Mouse (Mus musculus) lung, embryonic 16.5 days (tissue): ENCODE data around the gene Kmt2c. TPM values are rescaled to one million over a fixed set of nuclear protein-coding genes. Genes with fewer than 3 reads are reported as not detected.

Experiments used
- ATAC-seq: fragments of 200-750 bp; cut with Nextera tagmentation; 2 replicates; pipeline ENCODE4 v1.8.0; 2017; ENCODE audit warnings: low read depth, mild to moderate bottlenecking, moderate library complexity
- H3K27ac ChIP-seq: fragments of 300-500 bp; sonication (generic); 2 replicates; pipeline ENCODE4 v1.5.1; 2014; ENCODE audit warnings: mild to moderate bottlenecking, control low read depth, low read length
- H3K27me3 ChIP-seq: fragments of 300-500 bp; sonication (generic); 2 replicates; pipeline ENCODE4 v1.6.1; 2014; ENCODE audit warnings: low read depth, low read length, mixed read lengths; ENCODE audit not compliant: control insufficient read depth, insufficient read depth
- H3K36me3 ChIP-seq: fragments of 300-500 bp; sonication (generic); 2 replicates; pipeline ENCODE4 v1.6.1; 2014; ENCODE audit warnings: low read length; ENCODE audit not compliant: control insufficient read depth, insufficient read depth
- H3K4me1 ChIP-seq: fragments of 300-500 bp; sonication (generic); replicated peaks from 2 replicates; pipeline ENCODE4 v1.6.1; 2014; ENCODE audit warnings: low read length, mixed read lengths; ENCODE audit not compliant: control insufficient read depth, insufficient read depth
- H3K4me2 ChIP-seq: fragments of 300-500 bp; sonication (generic); 2 replicates; pipeline ENCODE4 v1.6.1; 2014; ENCODE audit warnings: low read depth, low read length, control low read depth
- H3K4me3 ChIP-seq: fragments of 300-500 bp; sonication (generic); 2 replicates; pipeline ENCODE4 v1.5.1; 2014; ENCODE audit warnings: mild to moderate bottlenecking, low read length, control low read depth
- H3K9ac ChIP-seq: fragments of 300-500 bp; sonication (generic); 2 replicates; pipeline ENCODE4 v1.6.1; 2014; ENCODE audit warnings: low read length, control low read depth
- H3K9me3 ChIP-seq: fragments of 300-500 bp; sonication (generic); 2 replicates; pipeline ENCODE4 v1.6.1; 2016; ENCODE audit warnings: low read length; ENCODE audit not compliant: control insufficient read depth
- WGBS: fragments of 180-500 bp; shearing (Covaris S2); extraction: QIAGEN DNeasy Blood & Tissue Kit; methylation state at CpG from one replicate; pipeline ENCODE4 v1.1.7; 2014; 5-methylcytosine and 5-hydroxymethylcytosine counted together
- polyA plus RNA-seq: library from polyadenylated mRNA; unstranded; fragments of >200 nt; fragmentation: Nextera tagmentation; extraction: Ambion mirVana; gene quantifications from 2 replicates; pipeline ENCODE4 v1.2.1, GENCODE M21; 2015

Gene Kmt2c
- polyA plus RNA-seq, 1 experiment from 2014 or later = 10.2 TPM

GRCm38 (mm10) chr5:25353509-25353908 is 145.1 kb downstream of the Kmt2c start:
- WGBS = 83% methylated on average over 2 of the region's 2 CpGs
- Histone ChIP-seq H3K27me3 (no peaks in the 10 kb centered on the region), H3K4me2 (no peak overlapping the region), H3K4me3 (no peak overlapping the region), H3K4me1 (no peaks in the 10 kb centered on the region), H3K9ac (no peak overlapping the region), H3K27ac (no peak overlapping the region), H3K9me3 (no peaks in the 10 kb centered on the region), H3K36me3 (peaks cover 4% of the 10 kb centered on the region; the same call in 1 of the 2 replicates)
- ATAC-seq = no peak

DNA sequence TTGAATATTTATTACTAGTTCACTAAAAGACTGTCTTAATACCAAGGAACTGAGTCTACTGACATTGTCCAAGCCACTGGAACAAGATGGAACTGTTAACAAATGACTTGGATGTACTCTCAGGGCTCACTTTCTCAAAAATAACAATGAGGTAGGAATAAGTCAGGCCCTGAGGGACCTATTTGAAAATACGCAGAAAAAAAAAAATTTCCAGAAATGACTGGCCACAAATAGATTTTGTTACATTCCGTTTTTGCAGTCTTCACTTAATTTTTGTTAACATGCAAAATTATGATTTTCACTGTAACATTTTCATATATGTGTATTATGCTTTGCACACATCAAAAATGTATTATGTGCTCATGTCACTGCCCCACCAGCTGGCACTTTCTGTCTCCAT is 167.3 kb downstream of the Kmt2c start:
- Histone ChIP-seq H3K27me3 (no peaks in the 10 kb centered on the region), H3K36me3 (0 out of 2 replicates have a peak, but pooled peaks cover 2% of the 10 kb centered on the region), H3K4me1 (no peaks in the 10 kb centered on the region), H3K9ac (no peak overlapping the region), H3K4me3 (no peak overlapping the region), H3K4me2 (no peak overlapping the region), H3K27ac (no peak overlapping the region), H3K9me3 (no peaks in the 10 kb centered on the region)
- ATAC-seq = no peak
- WGBS = 89% methylated on average over 2 of the region's 2 CpGs

DNA sequence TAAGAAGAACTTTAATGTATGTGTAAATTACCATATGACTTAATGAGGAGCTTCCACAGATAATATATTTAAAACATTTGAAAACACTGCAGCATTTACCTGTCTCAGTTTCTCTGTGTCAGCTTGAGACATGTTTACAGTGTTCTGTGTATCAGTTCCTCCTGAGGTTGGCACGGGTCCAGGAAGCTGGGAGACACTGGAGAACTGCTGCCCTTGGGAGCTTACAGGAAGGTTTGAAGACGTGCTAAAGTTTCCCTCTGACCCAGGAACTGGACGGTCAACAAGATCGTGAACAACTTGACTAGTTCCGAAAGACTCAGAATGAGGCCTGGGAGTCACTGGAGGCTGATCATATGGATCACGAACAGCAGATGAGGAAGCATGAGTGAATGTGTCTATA is 184.7 kb downstream of the Kmt2c start:
- ATAC-seq = no peak
- H3K4me2 ChIP-seq = no peak overlapping the region
- H3K9me3 ChIP-seq = no peaks in the 10 kb centered on the region
- H3K9ac ChIP-seq = no peak overlapping the region
- WGBS = 75% methylated on average over 6 of the region's 6 CpGs
- no peaks in the 10 kb centered on the region for H3K4me1 ChIP-seq
- no peak overlapping the region for H3K4me3 ChIP-seq
- peaks cover 38% of the 10 kb centered on the region for H3K36me3 ChIP-seq
- H3K27me3 ChIP-seq = no peaks in the 10 kb centered on the region
- H3K27ac ChIP-seq = no peak overlapping the region

DNA sequence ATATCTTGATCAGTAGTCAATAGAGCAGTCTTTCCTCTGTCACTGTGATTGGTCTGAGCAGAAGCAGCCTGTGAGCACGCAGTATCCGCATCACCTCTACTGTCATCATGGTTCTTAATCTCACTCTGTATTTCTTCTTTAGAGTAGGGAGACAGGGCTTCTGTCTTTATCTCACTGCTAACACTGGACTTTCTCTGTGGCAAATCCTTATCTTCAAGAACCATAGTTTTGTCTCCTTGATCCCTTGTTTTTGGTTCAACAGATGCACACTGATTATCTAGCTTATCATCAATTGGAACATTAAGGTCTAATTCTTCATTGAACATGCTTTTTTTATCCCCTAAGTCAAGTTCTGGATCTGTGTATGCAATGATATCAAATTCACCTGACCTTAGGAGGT is 188.4 kb downstream of the Kmt2c start:
- Histone ChIP-seq H3K27ac (no peak overlapping the region), H3K4me2 (no peak overlapping the region), H3K9me3 (no peaks in the 10 kb centered on the region), H3K27me3 (no peaks in the 10 kb centered on the region), H3K4me3 (no peak overlapping the region), H3K36me3 (peaks cover 34% of the 10 kb centered on the region), H3K4me1 (no peaks in the 10 kb centered on the region), H3K9ac (no peak overlapping the region)
- ATAC-seq = no peak
- 100% methylated on average over 2 of the region's 2 CpGs for WGBS

GRCm38 (mm10) chr5:25296830-25297229 is 201.8 kb downstream of the Kmt2c start:
- no peak for ATAC-seq
- H3K27ac ChIP-seq = no peak overlapping the region
- H3K36me3 ChIP-seq = peaks cover 14% of the 10 kb centered on the region
- no peaks in the 10 kb centered on the region for H3K27me3 ChIP-seq
- no peak overlapping the region for H3K9ac ChIP-seq
- 66% methylated on average over 3 of the region's 3 CpGs for WGBS
- no peaks in the 10 kb centered on the region for H3K4me1 ChIP-seq
- H3K4me3 ChIP-seq = no peak overlapping the region
- H3K9me3 ChIP-seq = no peaks in the 10 kb centered on the region
- H3K4me2 ChIP-seq = no peak overlapping the region

GRCm38 (mm10) chr5:25283988-25284387 is 214.6 kb downstream of the Kmt2c start:
- 95% methylated on average over 13 of the region's 13 CpGs for WGBS
- Histone ChIP-seq H3K4me2 (no peak overlapping the region), H3K27me3 (no peaks in the 10 kb centered on the region), H3K4me1 (no peaks in the 10 kb centered on the region), H3K9me3 (no peaks in the 10 kb centered on the region), H3K9ac (no peak overlapping the region), H3K4me3 (no peak overlapping the region), H3K36me3 (peaks cover 23% of the 10 kb centered on the region), H3K27ac (no peak overlapping the region)
- no peak for ATAC-seq

DNA sequence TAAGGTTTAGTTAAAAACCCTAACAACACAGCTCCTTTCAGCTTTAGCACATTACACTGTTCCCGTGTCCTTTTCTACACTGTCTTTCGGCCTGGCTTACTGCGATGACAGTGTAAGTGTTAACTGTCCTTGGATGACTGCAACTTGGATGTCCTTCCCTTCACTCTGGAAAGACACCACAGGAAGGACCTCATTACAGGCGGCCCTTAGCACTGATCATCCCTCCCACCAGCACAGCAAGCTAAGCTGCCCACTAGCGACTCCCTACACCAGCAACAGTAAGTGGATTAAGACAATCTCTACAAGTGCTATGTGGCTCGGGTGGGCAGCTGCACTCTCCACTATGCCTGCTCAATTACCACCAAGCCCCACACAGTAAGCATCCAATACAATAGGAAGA is 222.2 kb downstream of the Kmt2c start:
- Histone ChIP-seq H3K4me3 (no peak overlapping the region), H3K36me3 (peaks cover 28% of the 10 kb centered on the region), H3K4me1 (no peaks in the 10 kb centered on the region), H3K27me3 (no peaks in the 10 kb centered on the region), H3K27ac (no peak overlapping the region), H3K9ac (no peak overlapping the region), H3K4me2 (no peak overlapping the region), H3K9me3 (no peaks in the 10 kb centered on the region)
- 80% methylated on average over 6 of the region's 6 CpGs for WGBS
- no peak for ATAC-seq

DNA sequence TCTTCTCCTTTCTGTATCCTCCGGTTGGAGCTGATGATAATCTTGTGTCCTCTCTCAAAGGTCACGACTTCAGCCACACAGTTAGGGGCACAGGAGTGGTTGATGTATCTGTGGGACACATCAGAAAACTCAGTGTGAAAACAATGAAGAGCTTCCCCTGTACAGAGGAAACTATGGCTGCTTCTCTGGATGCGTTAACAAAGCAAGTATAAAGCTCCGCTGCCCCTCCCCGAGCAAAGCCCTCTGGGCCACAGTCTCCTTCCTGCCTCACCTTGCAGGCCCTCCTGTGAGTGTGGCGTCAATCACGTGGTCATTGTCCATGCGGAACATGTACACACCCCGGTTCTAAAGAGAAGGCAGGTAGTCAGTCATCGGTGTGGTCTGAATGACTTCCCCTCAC is 223.0 kb downstream of the Kmt2c start:
- Histone ChIP-seq H3K4me2 (no peak overlapping the region), H3K9me3 (no peaks in the 10 kb centered on the region), H3K4me1 (no peaks in the 10 kb centered on the region), H3K27me3 (no peaks in the 10 kb centered on the region), H3K4me3 (no peak overlapping the region), H3K9ac (no peak overlapping the region), H3K27ac (no peak overlapping the region), H3K36me3 (peaks cover 23% of the 10 kb centered on the region)
- no peak for ATAC-seq
- WGBS = 84% methylated on average over 10 of the region's 10 CpGs

DNA sequence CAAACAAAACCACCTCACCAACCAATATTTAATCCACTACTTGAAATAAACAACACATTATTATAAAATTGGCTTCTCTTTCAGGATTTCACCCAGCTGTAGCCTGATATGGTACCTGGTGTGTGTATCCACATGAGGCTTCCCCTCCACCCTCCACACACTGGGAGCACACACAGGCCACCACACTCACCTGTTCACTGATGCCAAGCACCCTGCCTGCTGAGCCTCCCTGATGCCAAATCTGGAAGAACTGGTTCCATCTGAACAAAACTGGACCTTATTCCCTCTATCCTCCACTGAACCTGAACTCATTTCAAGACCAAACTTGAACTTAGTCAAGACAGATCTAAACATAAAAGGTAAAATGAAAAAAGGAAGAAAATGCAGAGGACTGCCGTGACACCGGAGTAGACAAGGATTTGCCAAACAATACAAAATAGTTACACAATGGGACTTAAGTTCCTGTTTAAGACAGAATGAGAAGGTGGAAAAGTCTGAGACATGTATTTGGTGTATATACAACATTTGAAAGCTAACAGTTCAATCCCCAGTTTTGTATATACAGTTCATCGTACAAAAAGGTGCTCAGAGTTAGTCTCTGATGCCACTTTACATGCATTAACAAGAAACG is 230.2 kb downstream of the Kmt2c start:
- no peaks in the 10 kb centered on the region for H3K4me1 ChIP-seq
- no peak overlapping the region for H3K4me2 ChIP-seq
- 88% methylated on average over 4 of the region's 4 CpGs for WGBS
- H3K9me3 ChIP-seq = no peaks in the 10 kb centered on the region
- H3K27me3 ChIP-seq = no peaks in the 10 kb centered on the region
- H3K27ac ChIP-seq = no peak overlapping the region
- no peak for ATAC-seq
- peaks cover 11% of the 10 kb centered on the region for H3K36me3 ChIP-seq
- no peak overlapping the region for H3K9ac ChIP-seq
- no peak overlapping the region for H3K4me3 ChIP-seq

DNA sequence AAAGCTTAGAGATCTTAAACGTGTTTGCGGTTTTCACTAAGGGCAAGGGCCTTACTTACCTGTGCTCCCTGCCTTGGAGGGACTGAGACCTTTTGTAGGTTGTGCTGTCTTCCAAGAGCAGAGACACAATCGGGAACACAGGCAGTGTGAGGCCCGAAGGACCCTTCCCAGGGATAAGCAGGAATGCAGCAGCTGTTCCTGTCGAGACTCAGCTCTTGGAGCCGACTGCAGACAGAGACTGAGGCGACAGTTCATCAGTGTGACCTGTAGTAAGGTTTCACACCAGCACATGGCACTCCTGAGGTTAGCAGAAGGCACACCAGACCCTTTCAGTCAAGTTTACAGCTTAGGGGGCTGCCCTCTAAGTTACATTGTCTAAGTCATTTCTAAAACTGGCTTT is 236.3 kb downstream of the Kmt2c start:
- Histone ChIP-seq H3K27me3 (no peaks in the 10 kb centered on the region), H3K4me2 (no peak overlapping the region), H3K36me3 (peaks cover 13% of the 10 kb centered on the region; the same call in 1 of the 2 replicates), H3K9me3 (no peaks in the 10 kb centered on the region), H3K4me1 (no peaks in the 10 kb centered on the region), H3K9ac (no peak overlapping the region), H3K27ac (no peak overlapping the region), H3K4me3 (no peak overlapping the region)
- no peak for ATAC-seq
- WGBS = 70% methylated on average over 7 of the region's 7 CpGs
